Mouse (Mus musculus) hindbrain, postnatal 0 days (tissue): ENCODE measurements around the gene Mbnl2. TPM values are rescaled to one million over a fixed set of nuclear protein-coding genes. Genes with fewer than 3 reads are reported as not detected.

Experiments
- ATAC-seq: fragments of 200-750 bp; cut with Nextera tagmentation; 2 replicates; pipeline ENCODE4 v1.8.0; 2017; ENCODE audit warnings: mild to moderate bottlenecking, moderate TSS enrichment, moderate library complexity
- DNase-seq: peaks from one replicate; pipeline ENCODE4 v3.0.0-alpha.2; 2015; ENCODE audit warnings: low spot score
- H3K27ac ChIP-seq: fragments of 300-500 bp; sonication (generic); 2 replicates; pipeline ENCODE4 v1.5.1; 2014; ENCODE audit warnings: mild to moderate bottlenecking
- H3K27me3 ChIP-seq: fragments of 300-500 bp; sonication (generic); 2 replicates; pipeline ENCODE4 v1.6.1; 2014; ENCODE audit warnings: low read length, mixed read lengths; ENCODE audit not compliant: insufficient read depth
- H3K36me3 ChIP-seq: fragments of 300-500 bp; sonication (generic); 2 replicates; pipeline ENCODE4 v1.6.1; 2014; ENCODE audit warnings: low read length, mixed read lengths; ENCODE audit not compliant: insufficient read depth
- H3K4me1 ChIP-seq: fragments of 300-500 bp; sonication (generic); 2 replicates; pipeline ENCODE4 v1.6.1; 2014; ENCODE audit warnings: antibody characterized with exemption, low read length, mixed read lengths; ENCODE audit not compliant: insufficient read depth
- H3K4me2 ChIP-seq: fragments of 300-500 bp; sonication (generic); 2 replicates; pipeline ENCODE4 v1.6.1; 2014; ENCODE audit warnings: low read depth, mild to moderate bottlenecking, low read length, moderate library complexity, mixed read lengths
- H3K4me3 ChIP-seq: fragments of 300-500 bp; sonication (generic); 2 replicates; pipeline ENCODE4 v1.5.1; 2014; ENCODE audit warnings: low read length
- H3K9ac ChIP-seq: fragments of 300-500 bp; sonication (generic); replicated peaks from 2 replicates; pipeline ENCODE4 v1.6.1; 2014; ENCODE audit warnings: mild to moderate bottlenecking, low read length, moderate library complexity, mixed read lengths
- H3K9me3 ChIP-seq: fragments of 300-500 bp; sonication (generic); 2 replicates; pipeline ENCODE4 v1.6.1; 2016; ENCODE audit warnings: low read length, mixed read lengths
- CTCF ChIP-seq: IDR thresholded peaks from 2 replicates; pipeline ENCODE4 v1.5.1; 2016; ENCODE audit warnings: antibody characterized with exemption, control low read depth, low read depth
- WGBS: fragments of 180-500 bp; shearing (Covaris S2); extraction: QIAGEN DNeasy Blood & Tissue Kit; methylation state at CpG from one replicate; pipeline ENCODE4 v1.1.7; 2014; 5-methylcytosine and 5-hydroxymethylcytosine counted together
- polyA plus RNA-seq: library from polyadenylated mRNA; unstranded; fragments of >200 nt; fragmentation: Nextera tagmentation; extraction: Ambion mirVana; gene quantifications from 2 replicates; pipeline ENCODE4 v1.2.1, GENCODE M21; 2015
- total RNA-seq: library from RNA; depleted of rRNA; stranded (reverse); fragments of >200 nt; gene quantifications from 2 replicates; pipeline ENCODE4 v1.2.3, GENCODE M21; 2014

The Mbnl2 gene
- total and polyA plus RNA-seq, 2 experiments from 2014 or later, result 28.6 to 78.3 TPM

GRCm38 (mm10) chr14:120434831-120435230, 159.4 kb downstream of the Mbnl2 start:
- no peak for DNase-seq
- no peaks in the 10 kb centered on the region for H3K36me3 ChIP-seq
- ATAC-seq, result no peak
- H3K9ac ChIP-seq, result no peak overlapping the region
- 82% methylated on average over 1 of the region's 1 CpGs for WGBS
- H3K4me3 ChIP-seq, result no peak overlapping the region
- no peak for TF ChIP-seq CTCF
- H3K9me3 ChIP-seq, result no peaks in the 10 kb centered on the region
- H3K27ac ChIP-seq, result no peak overlapping the region
- H3K4me1 ChIP-seq, result no peaks in the 10 kb centered on the region
- H3K27me3 ChIP-seq, result no peaks in the 10 kb centered on the region
- H3K4me2 ChIP-seq, result no peak overlapping the region

DNA sequence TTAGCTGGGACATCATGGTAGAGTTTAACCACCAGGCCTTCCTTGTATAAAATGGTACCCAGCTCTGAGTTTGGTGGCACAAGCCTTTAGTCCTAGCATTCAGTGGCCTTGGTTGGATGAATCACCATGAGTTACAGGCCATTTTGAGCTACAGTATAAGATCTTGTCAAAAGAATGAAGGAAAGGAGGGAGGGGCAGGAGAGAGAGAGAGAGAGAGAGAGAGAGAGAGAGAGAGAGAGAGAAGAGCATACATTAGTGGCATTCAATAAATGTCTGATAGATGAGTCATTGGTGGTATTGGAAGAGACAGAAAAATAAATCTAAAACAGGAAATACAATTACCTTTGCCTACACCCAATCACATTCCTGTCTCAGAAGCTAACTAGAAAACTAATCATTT, 165.2 kb downstream of the Mbnl2 start:
- H3K4me3 ChIP-seq, result no peak overlapping the region
- H3K36me3 ChIP-seq, result no peaks in the 10 kb centered on the region
- H3K4me2 ChIP-seq, result no peak overlapping the region
- no peaks in the 10 kb centered on the region for H3K27me3 ChIP-seq
- no peaks in the 10 kb centered on the region for H3K4me1 ChIP-seq
- no peak for TF ChIP-seq CTCF
- no peak overlapping the region for H3K27ac ChIP-seq
- H3K9me3 ChIP-seq, result no peaks in the 10 kb centered on the region
- ATAC-seq (no peak), DNase-seq (no peak)
- no peak overlapping the region for H3K9ac ChIP-seq

DNA sequence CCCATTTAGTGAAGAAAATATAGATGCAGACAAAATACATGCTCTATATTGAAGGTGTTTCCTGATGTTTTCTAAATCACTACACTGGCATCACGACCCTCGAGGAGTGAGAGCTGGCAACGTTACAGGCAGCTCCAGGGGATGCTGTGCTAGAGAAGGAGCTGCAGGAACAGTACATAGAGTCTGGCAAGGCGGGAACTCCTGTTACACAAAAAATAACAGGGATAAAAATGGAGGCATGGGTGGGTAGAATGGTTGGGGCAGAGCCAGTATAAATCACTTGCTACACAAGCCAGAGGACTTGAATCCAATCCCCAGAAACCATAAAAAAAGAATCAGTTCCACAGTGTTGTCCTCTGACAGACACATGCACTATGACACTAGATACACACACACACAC, 165.8 kb downstream of the Mbnl2 start:
- Histone ChIP-seq H3K27ac (no peak overlapping the region), H3K36me3 (no peaks in the 10 kb centered on the region), H3K27me3 (no peaks in the 10 kb centered on the region), H3K4me3 (no peak overlapping the region), H3K9ac (no peak overlapping the region), H3K4me2 (no peak overlapping the region), H3K4me1 (no peaks in the 10 kb centered on the region), H3K9me3 (no peaks in the 10 kb centered on the region)
- no peak for TF ChIP-seq CTCF
- no peak for ATAC-seq
- 61% methylated on average over 4 of the region's 4 CpGs for WGBS
- DNase-seq, result no peak

DNA sequence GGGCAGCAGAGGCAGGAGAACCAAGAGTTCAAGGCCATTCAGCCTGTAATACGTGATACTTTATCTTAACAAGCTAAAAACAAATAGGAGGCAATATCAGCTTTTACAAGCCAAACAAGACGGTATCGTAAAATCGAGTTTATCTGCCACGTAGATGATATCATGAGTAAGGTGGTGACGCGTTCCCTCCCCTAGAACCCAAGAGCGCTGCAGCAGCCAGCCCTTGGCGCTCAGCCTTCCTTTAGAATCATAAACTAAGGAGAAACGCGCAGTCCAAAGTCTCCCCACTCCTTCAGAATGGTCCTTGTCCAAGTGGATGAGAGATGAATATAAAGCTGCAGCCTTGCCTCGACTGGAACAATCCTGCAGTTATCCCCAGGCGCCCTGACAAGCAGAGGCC, 166.4 kb downstream of the Mbnl2 start:
- no peak for TF ChIP-seq CTCF
- Histone ChIP-seq H3K4me3 (no peak overlapping the region), H3K27ac (no peak overlapping the region), H3K9me3 (no peaks in the 10 kb centered on the region), H3K4me2 (no peak overlapping the region), H3K9ac (no peak overlapping the region), H3K36me3 (no peaks in the 10 kb centered on the region), H3K4me1 (no peaks in the 10 kb centered on the region), H3K27me3 (no peaks in the 10 kb centered on the region)
- DNase-seq (peak; percentile 7), ATAC-seq (no peak)
- 77% methylated on average over 13 of the region's 13 CpGs for WGBS

DNA sequence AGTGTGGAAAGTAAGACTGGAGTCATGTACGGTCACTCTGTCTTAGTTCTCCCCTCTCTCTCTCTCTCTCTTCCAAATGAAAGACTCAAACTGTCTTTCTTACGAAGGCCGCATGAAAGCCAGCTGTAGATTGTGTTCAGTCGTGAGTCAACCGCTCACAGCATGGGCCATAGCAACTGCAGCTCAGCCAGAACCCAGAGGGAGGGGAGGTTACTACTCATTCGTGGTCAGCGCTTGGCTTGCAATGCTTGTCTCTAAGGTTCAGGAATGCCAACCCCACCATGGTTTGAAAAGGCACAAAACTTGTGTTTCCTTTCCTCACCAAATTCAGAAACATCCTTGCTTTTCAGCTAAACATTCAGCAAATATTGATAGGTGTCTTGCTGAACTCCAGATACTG, 178.8 kb downstream of the Mbnl2 start:
- Histone ChIP-seq H3K4me2 (no peak overlapping the region), H3K27me3 (no peaks in the 10 kb centered on the region), H3K27ac (no peak overlapping the region), H3K9me3 (no peaks in the 10 kb centered on the region; the same call in 1 of the 2 replicates), H3K36me3 (no peaks in the 10 kb centered on the region), H3K4me1 (no peaks in the 10 kb centered on the region), H3K4me3 (no peak overlapping the region), H3K9ac (no peak overlapping the region)
- WGBS, result 51% methylated on average over 7 of the region's 7 CpGs
- peak; percentile 56; the same call in 1 of the 2 replicates for ATAC-seq
- DNase-seq, result peak; percentile 37
- TF ChIP-seq CTCF, result no peak

DNA sequence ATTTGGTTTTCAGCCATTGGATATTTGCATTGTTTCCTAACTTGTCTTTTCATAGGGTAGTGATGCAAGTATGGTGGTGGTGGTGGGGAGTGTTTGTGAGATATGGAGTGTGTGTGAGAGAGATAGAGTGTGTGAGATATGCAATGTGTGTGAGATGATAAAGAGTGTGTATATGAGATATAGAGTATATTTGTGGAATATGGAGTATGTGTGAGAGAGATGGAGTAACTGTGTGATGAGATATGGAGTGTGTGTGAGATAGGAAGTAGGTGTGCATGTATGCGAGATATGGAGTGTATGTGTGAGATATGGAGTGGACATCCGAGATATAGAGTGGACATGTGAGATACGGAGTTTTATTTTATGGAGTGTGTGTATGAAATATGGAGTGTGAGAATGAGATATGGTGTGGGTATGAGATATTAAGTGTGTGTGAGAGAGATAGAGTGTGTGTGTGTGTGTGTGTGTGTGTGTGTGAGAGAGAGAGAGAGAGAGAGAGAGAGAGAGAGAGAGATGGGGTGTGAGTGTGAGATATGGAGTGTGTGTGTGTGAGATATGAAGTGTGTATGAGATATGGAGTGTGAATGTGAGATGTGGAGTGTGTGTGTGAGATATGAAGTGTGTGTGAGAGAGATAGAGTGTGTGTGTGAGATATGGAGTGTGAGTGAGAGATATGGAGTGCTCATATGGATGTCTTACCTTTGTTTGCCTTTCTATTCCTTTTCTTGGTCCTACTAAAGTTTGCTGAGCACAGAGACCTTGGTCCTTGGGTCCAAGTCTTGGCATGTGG, 188.7 kb downstream of the Mbnl2 start:
- H3K4me2 ChIP-seq, result no peak overlapping the region
- no peak for TF ChIP-seq CTCF
- no peaks in the 10 kb centered on the region for H3K4me1 ChIP-seq
- no peaks in the 10 kb centered on the region for H3K9me3 ChIP-seq
- DNase-seq (no peak), ATAC-seq (no peak)
- H3K9ac ChIP-seq, result no peak overlapping the region
- H3K27me3 ChIP-seq, result no peaks in the 10 kb centered on the region
- H3K27ac ChIP-seq, result no peak overlapping the region
- H3K36me3 ChIP-seq, result no peaks in the 10 kb centered on the region
- H3K4me3 ChIP-seq, result no peak overlapping the region
- WGBS, result 93% methylated on average over 3 of the region's 3 CpGs

- ATAC-seq (no peak), DNase-seq (no peak)
- Histone ChIP-seq H3K4me3 (no peak overlapping the region), H3K9ac (no peak overlapping the region), H3K9me3 (no peaks in the 10 kb centered on the region), H3K36me3 (no peaks in the 10 kb centered on the region), H3K27ac (no peak overlapping the region), H3K4me1 (no peaks in the 10 kb centered on the region), H3K27me3 (no peaks in the 10 kb centered on the region), H3K4me2 (no peak overlapping the region)
- TF ChIP-seq CTCF, result no peak
- WGBS, result 83% methylated on average over 4 of the region's 4 CpGs
Observed at GRCm38 (mm10) chr14:120466816-120467215, 191.3 kb downstream of the Mbnl2 start.
